Mouse (Mus musculus): ENCODE data around the gene Pheta2.

- TF ChIP-seq RAD21 (IDR thresholded peaks at IDR 0.05; ENCODE audit: low read depth, low read length), result no peak
- no peak for TF ChIP-seq PAX5 (IDR thresholded peaks at IDR 0.05; ENCODE audit: low read length)
- no peak for TF ChIP-seq SMC3 (IDR thresholded peaks at IDR 0.05; ENCODE audit: low read depth, low read length)
- TF ChIP-seq ZNF384 (IDR thresholded peaks at IDR 0.05; ENCODE audit: low read depth, low read length), result no peak
- TF ChIP-seq CTCF (conservative IDR thresholded peaks at IDR 0.05 in 1 of 2, IDR thresholded peaks at IDR 0.05 in 1 of 2; ENCODE audit: low read depth in 2 of 2, low read length in 2 of 2), result no peak
- TF ChIP-seq POLR2A (IDR thresholded peaks at IDR 0.05; ENCODE audit: low read depth, low read length), result no peak
- TF ChIP-seq RCOR1 (conservative IDR thresholded peaks at IDR 0.05; ENCODE audit: low read depth, low read length), result no peak
- TF ChIP-seq TCF12 (IDR thresholded peaks at IDR 0.05; ENCODE audit: low read depth, low read length), result no peak
- no peak for TF ChIP-seq USF1 (IDR thresholded peaks at IDR 0.05; ENCODE audit: low read depth, low read length)
- no peak for TF ChIP-seq EP300 (IDR thresholded peaks at IDR 0.05; ENCODE audit: low read length)
- TF ChIP-seq MEF2A (IDR thresholded peaks at IDR 0.05; ENCODE audit: borderline replicate concordance, low read depth, low read length), result no peak
- TF ChIP-seq BHLHE40 (IDR thresholded peaks at IDR 0.05; ENCODE audit: low read depth, low read length), result no peak
- TF ChIP-seq ZC3H11A (IDR thresholded peaks at IDR 0.05; ENCODE audit: low read depth, low read length), result no peak
Observed at GRCm38 (mm10) chr15:82379511-82379870, 40.7 kb downstream of the Pheta2 start.
